Mouse (Mus musculus) kidney, postnatal 36 days (tissue): ENCODE measurements around the gene Ifi205.
"Not testable (repeated sequence)": the region's sequence is repeated elsewhere in the genome, so short reads cannot be mapped to it uniquely, and the experiment has no call there.

Experiments
- DNase-seq, 2 experiments: peaks; one replicate each; pipeline ENCODE4 v3.0.0; 2021 to 2022; ENCODE audit warnings: mixed read lengths in 2 of 2

Gene Ifi205

DNA sequence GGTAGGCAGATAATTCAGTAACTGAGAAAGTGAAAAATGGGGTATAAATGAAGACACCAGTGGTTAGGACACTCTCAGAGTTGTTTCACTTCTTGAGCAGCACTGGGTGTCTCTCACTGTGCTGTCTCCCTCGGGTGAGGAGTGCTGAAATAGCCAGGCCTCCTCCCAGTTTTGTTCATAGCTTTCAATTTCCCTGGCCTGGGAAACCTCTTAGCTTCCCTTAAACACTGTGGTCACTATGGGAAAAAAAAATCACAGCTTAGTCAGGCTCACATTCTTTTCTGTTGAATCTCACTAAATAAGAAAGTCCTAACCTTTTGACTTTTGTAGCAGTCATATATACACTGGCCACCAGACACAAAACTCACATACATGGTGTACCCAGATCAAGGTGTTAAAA is at the start of gene Ifi205:
Gene Ifi205, minus strand, starts transcription at position 113 of the 400 bp plus-strand sequence.
- no peak for DNase-seq

DNA sequence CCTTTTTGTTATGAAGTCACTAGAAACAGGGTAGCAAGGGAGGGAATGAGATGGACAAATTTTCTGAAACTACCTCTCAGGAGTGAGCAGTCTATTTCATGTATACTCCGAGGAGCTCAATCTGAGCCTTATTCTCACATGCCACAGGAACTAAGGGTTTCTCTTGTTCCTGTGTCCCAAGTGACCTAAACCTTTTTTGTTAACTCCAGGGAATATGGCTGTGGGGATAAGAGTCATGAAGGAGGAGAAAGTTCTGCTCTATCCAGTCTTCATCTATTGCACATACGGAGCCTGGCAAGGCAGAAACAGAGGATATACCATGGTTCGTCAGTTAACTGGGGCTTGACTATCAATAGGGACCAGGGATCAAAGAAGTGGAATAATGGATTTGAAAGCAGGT is 34.7 kb upstream of the Ifi205 start, which contains the start of gene Olfr430:
Gene Olfr430, plus strand, starts transcription at position 301 of the 400 bp plus-strand sequence.
- DNase-seq, result no peak

DNA sequence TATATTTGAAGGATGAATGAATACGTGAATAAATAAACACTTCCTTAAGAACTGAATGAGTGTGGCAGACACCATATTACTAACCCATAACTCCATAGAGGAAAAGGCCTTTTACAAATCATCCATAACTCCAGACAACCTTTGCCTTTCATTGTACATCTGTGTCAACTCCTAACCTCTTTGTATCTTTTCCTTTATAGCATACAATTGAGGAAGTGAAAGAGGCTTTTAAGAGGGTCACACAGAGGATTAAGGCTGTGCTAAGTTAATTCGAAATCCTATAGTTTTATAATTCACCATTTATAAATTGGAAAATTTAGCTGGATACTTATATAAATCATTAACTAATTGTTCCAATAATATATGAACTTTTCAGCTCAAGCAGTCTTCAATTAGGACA is 23.6 kb upstream of the Ifi205 start:
- DNase-seq, result no peak

DNA sequence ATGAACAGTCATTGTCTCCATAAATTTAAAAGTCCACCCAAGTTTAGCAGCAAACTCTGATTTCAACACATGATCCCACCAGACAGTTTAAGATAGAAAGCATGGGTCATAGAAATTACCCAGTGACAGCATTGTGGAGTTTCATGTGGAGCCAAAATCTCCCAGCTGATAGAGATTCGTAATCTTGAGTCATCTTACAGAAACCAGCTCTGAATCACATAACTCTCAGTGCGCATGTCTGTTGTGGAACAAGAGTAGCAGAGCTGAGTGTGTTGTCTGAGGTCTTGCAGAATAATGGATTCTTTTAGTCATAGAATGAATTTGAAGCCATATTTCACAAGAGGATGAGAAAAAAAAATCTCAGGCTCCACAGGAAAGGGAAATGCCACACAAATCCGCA is 21.4 kb upstream of the Ifi205 start:
- DNase-seq, result no peak

DNA sequence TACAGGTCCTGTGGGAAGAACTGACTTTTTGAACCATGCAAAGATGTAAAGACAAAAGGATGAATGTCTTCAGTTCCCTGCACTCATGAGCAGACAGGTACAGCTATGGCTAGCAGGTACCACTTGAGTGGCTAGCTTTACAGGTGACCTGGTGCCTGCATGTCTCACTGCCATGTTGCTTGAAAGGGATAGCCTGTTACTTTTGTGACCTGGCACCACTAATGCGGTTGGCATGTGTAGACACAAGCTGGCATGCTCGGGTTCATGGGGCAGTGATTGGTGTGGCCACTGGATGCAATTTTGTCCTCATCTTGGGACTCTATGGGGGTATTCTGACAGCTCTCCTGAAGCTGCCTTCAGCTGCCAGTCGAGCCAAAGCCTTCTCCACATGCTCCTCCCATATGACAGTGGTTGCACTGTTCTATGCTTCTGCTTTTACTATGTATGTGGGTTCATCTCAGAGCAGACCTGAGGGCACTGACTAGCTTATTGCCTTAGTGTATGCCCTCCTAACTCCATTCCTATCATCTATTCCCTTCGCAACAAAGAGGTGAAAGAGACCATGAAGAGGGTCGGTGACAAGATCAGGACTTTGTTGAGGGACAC is 20.4 kb upstream of the Ifi205 start:
- no peak for DNase-seq

DNA sequence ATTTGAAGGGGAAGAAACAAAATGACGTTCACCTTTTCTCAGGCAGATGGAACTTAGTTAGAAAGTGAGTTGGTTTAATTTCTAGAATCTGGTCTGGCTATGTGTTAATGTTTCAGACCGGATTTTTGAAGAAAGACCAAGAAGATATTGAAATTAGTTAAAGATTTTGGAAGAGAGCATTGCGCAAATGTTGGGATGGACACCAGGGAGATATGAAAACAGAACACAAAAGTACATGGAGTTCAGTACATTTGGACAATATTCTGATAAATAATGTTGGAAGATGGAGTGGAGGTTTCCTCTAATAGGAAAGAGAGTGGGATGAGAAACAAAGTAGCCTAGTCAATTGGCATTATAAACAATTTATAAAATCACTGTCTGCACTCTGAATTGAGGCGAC is 19.9 kb upstream of the Ifi205 start:
- DNase-seq, result no peak

DNA sequence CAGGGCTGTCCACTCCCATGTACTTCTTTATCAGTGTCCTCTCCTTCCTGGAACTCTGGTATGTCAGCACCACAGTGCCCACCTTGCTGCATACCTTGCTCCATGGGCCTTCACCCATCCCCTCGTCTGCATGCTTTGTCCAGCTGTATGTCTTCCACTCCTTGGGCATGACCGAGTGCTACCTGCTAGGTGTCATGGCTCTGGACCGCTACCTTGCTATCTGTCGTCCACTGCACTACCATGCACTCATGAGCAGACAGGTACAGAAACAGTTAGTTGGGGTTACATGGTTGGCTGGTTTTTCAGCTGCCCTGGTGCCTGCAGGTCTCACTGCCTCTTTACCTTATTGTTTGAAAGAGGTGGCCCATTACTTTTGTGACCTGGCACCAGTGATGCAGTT is 18.9 kb upstream of the Ifi205 start:
- DNase-seq, result no peak

DNA sequence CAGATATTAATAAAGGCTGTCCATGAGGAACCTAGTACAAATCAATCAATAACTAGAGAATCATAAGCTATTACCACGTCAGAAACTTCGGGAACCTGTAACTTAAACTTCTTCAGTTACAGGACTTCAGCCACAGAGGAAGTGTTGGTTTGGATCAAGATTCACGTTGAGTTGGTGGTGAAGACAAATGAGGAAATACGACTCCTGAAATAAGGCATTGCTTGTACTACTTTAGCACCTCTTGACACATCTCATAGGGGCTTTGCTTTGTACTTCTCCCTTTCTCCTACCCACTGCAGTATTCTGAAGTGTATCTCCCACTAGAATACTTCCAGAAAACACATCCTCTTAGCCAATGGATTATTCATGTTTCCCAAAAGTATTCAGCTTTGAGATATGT is 17.7 kb upstream of the Ifi205 start:
- DNase-seq, result not testable (repeated sequence)

DNA sequence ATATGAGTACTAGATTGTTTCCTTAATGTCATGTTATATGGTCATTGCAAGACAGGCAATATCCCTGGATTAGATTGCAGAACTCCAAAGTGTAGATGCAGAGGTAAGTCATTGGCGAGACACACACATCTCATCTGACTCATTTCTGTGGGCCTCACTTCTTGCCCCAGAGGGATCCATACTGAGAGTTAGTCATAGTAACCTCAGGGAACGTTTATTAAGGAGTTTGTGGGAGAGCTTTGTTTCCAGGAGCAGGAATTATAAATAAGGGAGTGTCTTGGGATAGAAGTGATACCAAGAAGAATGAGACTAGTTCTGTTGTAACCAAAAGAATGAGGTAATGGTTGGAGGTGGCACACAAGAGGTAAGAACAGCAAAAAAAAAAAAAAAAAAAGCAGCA is 17.3 kb upstream of the Ifi205 start, which contains the start of gene Olfr432:
Gene Olfr432, plus strand, starts transcription at position 313 of the 400 bp plus-strand sequence.
- no peak for DNase-seq

DNA sequence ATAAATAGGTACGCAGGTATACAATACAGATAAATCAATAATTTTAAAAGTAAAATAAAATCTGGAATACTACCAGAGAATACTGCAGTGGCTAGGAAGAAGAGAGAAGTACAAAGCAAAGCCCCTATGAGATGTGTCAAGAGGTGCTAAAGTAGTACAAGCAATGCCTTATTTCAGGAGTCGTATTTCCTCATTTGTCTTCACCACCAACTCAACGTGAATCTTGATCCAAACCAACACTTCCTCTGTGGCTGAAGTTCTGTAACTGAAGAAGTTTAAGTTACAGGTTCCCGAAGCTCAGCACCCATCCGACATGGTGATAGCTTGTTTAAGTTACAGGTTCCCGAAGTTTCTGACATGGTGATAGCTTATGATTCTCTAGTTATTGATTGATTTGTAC is 16.6 kb upstream of the Ifi205 start:
- not testable (repeated sequence) for DNase-seq

DNA sequence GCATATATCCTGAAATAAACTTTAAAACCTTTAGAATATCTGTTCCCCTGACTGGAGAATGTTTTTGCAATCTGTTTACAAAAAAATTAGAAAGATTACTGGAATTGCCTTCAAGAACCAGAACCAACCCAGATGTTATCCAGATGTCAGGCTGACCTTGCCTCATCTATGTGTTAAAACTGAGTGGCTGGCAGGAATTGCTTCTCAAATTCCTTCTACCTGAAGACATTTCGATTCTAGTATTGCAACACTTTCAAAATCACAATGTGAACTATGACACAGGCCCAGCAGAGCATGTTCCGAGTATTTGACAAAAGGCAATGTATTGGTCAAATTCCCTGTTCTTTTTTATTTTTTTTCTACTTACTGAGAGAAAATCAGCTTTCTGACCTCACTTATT is 12.8 kb upstream of the Ifi205 start:
- DNase-seq, result no peak

DNA sequence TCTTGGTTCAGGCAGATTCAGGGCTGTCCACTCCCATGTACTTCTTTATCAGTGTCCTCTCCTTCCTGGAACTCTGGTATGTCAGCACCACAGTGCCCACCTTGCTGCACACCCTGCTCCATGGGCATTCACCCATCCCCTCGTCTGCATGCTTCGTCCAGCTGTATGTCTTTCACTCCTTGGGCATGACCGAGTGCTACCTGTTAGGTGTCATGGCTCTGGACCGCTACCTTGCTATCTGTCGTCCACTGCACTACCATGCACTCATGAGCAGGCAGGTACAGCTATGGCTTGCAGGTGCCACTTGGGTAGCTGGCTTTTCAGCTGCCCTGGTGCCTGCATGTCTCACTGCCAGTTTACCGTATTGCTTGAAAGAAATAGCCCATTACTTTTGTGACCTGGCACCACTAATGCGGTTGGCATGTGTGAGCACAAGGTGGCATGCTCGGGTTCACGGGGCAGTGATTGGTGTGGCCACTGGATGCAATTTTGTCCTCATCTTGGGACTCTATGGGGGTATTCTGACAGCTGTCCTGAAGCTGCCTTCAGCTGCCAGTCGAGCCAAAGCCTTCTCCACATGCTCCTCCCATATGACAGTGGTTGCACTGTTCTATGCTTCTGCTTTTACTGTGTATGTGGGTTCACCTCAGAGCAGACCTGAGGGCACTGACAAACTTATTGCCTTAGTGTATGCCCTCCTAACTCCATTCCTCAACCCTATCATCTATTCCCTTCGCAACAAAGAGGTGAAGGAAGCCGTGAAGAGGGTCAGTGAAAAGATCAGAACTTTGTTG is 10.7 kb upstream of the Ifi205 start:
- DNase-seq, result not testable (repeated sequence)

DNA sequence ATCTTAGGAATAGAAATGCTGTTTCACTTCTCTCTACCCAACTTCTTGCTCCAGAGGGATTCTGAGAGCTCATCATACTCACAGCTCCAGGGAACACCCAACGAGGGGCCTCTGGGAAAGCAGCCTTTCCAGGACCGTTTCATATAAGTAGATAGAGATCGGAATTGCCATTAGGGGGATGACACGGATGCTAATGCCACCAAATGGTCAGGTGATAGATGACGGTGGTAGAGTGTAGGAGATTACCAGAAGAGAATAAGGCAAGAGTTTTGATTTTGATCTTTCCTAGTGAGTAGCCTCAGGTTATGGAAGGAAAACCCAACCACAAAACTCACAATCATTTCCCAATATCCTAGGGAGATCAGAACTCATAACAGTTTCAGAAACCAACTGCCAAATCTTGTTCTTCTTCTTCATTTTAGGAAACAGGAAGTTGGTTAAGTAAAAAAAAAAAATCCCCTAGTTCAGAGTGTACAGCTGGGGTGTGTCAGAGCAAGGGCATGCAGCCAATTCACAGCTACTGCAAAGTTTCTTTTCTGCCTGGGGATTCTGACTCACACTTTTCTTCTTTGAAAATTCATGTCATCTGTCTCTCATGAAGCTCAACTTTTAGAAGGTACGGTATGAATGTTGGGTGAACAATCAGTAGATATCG is 9.0 kb upstream of the Ifi205 start, which contains the start of gene Olfr433:
Gene Olfr433, plus strand, starts transcription at position 183 of the 655 bp plus-strand sequence.
- DNase-seq, result peak; percentile 42 to 75

DNA sequence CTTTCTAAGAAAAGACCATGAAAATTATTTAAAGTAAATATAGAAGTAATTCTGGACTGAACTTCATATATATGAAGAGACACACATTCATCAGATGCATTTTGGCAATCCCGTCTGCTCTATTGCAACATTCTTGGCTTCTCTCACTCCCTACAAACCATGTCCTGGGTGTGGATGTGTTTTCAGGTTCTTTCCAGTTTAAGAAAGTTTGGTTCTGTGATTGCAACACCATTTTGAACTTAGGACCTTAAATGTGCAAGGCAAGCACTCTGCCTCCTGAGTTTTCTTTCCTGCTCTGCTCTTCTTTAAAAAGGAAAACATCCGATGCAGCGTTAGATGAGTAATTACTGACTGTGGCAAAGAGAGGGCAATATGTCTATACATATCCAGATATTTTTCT is 6.9 kb upstream of the Ifi205 start:
- no peak for DNase-seq

DNA sequence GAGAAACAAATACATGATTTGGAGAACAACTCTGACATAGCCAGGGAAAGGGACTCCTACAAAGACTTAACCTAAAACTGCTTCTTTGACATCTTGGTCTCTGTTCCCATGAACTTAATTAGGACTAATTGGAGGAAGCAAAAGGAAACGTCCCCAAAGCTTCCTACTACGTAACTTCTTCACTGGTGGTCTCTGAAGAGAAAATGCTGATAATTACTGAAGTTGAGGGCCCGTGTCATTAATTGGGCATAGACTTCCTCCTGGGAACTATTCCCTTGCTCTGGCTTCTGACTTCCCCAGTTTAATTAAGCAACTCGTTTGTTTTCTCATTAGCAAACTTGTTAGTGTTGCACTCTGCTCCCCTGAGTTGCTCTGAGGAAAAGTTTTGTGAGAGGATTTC is 4.2 kb upstream of the Ifi205 start:
- no peak for DNase-seq

DNA sequence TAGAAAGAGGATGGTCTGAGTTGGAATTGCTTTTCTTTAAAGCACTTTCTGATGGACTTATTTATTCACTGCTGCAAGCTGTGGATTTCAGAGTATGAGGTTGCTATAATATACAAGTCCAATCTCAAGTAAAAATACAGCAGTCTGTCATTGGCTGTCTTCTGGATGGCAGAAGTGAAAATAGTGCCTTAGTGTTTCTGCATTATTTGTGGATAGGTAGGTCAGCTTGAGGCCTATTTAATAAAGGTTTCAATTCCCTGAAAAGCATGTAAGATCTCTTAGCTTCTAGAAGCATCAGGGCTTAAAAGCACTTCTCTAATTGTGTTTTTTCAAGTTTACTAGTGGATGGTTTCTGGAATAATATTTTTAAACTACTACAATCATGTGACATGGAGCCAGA is 24.6 kb downstream of the Ifi205 start:
- not testable (repeated sequence) for DNase-seq

DNA sequence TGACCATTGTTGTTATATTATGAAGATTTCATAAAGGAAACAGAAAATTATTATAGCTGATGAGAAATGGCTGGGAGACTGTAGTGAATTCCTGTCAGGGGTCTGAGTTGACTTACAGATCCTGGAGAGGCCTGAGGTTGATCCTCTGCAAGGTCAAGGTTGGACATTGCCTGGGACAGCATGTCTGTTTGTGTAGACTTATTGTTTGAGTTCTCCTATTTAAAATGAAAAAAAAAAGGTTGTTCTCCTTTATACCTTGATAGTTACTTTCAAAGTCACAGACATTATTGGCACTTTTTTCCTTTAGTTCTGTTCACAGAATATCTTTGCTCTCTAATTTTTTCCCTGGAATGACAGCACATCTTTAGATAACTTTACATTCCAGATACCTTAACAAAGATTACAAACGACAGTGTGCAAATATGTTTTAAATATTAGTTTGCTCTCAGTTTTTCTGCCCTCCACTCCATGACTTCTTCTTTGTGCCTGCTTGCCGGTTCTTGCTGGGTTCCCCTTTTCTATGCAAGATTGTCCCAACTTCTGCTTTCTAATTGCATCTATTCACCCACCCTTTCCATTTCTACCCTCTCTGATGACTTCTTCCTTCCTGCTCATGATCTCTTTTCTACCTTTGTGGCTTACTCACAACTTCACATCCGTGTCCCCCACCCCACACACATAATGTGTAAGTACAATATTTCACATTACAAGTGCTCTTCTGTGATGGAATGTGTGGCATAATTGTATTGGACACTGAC is 27.1 kb downstream of the Ifi205 start:
- not testable (repeated sequence) for DNase-seq

DNA sequence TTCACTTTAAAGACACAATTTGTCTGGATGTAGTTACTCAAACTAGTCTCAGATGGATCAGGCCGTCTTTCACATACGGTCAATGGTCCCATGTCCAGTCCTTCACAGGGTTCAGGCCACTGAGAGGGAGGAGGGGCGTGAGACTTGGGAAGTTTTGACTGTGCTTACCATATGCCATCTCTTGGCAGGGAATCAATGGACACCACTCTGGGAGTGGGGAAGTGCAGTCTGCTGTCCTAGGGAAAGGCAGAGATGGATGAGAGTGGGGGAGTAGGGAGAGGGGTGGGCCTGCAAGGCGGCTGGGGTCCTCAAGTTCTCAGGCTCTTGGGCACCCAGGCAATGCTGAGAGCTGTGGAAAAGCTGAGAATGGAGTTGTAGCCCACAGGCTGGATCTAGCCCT is 36.6 kb downstream of the Ifi205 start:
- DNase-seq, result no peak

DNA sequence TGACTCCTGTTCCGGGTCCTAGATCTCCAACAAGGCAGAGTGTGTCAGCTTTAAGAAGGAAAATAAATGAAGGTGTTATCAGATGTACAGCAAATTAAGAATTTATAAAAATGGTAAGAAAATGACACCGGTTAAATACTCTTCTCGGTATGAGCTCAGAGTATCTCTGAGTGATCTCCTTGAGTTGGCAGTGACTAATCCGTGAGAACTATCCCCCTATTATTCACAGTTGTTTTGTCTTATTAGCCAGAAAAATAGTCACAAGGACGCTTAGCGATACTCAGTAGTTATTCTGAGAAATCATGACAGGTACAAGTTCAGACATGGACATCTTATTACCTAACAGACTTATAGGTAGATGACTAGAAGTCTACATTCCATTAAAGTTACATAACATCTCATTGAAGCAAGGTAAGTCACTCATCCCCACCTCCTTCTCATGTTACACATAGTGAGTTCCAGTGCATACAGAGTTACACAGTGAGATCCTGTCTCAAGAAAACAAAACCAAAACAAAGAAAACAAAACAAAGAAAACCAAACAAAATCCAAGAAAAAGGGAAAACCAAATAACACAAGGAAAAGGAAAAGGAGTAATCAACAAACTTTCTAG is 48.8 kb downstream of the Ifi205 start, which contains the start of gene Ifi202b:
Gene Ifi202b, minus strand, starts transcription at position 51 of the 612 bp plus-strand sequence.
- DNase-seq, result not testable (repeated sequence)

DNA sequence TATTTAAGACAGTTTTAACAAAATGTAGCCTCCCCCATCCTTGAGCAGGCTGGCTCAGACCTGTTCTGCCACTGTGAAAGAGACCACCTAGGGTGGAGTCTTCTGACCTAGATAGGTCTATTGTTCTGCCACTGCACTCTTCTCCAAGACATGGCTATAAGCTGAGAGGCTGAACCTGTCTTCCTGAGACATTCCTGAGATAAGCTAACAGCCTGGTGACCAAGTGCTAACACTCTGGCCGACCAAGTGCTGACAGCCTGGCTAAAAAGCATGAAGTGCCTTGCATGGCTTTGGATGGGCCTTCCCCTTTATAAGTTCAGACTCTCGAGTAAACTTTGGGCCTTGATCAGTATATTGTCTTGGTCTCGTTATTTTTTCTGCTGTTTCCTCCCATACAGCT is 50.6 kb downstream of the Ifi205 start:
- DNase-seq, result not testable (repeated sequence)

DNA sequence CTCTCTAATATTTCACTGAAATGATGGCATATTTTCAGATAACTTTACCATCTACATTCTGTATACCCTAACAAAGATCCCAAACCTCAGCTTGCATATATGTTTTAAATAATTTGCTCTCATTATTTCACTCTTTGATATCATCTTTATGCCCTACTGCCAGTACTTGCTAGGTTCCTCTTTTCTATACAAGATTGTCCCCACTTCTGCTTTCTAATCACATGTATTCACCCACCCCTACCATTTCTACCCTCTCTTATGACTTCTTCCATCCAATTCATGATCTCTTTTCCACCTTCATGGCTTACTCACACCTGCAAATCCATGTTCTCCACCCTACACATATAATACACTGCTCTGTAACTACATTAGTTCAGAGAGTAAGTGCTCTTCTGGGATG is 54.0 kb downstream of the Ifi205 start:
- DNase-seq, result no peak

DNA sequence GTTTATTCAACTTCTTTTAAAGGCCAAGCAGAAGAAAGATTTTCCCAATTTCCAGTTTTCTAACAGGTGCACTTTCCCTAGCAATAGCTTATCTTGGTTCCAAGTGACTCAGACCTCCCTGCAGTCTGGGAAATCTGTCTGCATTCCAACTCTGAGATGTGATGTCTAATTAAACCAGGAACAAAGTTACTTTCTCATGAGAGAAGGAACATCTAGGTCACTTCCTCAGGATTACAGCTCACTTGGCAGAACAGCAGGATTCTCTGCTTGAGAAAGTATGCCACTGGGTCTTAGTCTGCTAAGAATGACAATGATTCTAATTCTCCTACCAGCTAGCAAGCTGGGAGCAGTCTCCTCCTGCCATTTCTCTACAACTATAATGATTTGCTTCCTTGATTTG is 58.5 kb downstream of the Ifi205 start:
- DNase-seq, result no peak
